In the genomic region with DNA sequence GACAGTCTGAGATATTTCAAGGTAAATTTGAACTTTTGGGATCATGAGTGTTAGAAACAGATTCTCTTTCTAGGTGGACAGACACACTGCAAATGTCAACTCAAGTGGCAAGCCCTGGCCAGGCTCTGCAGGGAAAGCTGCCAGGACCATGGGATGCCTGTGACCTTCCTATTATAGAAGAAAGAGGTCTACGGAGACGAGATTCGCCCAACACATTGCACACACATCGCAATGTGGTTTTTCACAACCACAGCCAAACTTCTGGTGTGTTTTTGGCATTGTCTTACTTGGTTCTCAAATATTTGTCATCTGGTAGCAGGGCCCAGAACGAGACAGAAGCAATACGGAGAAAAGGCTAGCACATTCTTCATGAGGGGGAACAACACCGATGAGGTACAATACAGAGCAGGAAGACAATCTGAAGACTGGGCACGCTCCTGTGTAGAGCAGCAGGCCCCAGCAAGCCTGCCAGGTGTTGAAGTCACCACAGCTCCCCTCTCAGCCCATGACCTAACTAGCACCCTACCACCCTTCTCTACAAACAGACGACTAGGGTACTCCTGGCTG, we compare ENCODE assay signal across 18 mouse cellular contexts. TPM values are rescaled to one million over a fixed set of nuclear protein-coding genes. Genes with fewer than 3 reads are reported as not detected.
DNase-seq lines count a peak whose midpoint lies in the region; ATAC-seq lines count a peak whose summit lies in the region.
"Had no signal": no experiment of that assay in that cellular context is flagged by ENCODE, and none has a peak within 500 bp of the region (broad histone marks: within the 10 kb centered on the region; RNA-seq: fewer than 3 reads in every experiment).

No protein-coding gene starts in this region.

- H3K9me3 ChIP-seq in heart, embryonic 13.5 days: no peaks in the 10 kb centered on the region
- H3K9me3 ChIP-seq: G1E; limb, embryonic 12.5 days; midbrain, embryonic 15.5 days had no signal

- WGBS in heart, embryonic 13.5 days: 73% methylated on average over 9 of the region's 9 CpGs

- H3K36me3 ChIP-seq in heart, embryonic 13.5 days: peaks cover 56% of the 10 kb centered on the region
- H3K36me3 ChIP-seq: midbrain, embryonic 15.5 days had no signal

- H3K4me1 ChIP-seq in heart, embryonic 13.5 days: peaks cover 42% of the 10 kb centered on the region
- H3K4me1 ChIP-seq: forebrain, embryonic 12.5 days; limb, embryonic 12.5 days; midbrain, embryonic 15.5 days had no signal

- H3K4me2 ChIP-seq in heart, embryonic 13.5 days: no peak overlapping the region
- H3K4me2 ChIP-seq: forebrain, embryonic 12.5 days; hindbrain, embryonic 14.5 days; limb, embryonic 12.5 days; midbrain, embryonic 15.5 days had no signal

- no peaks in the 10 kb centered on the region for H3K27me3 ChIP-seq in heart, embryonic 13.5 days (replicated peaks)
- H3K27me3 ChIP-seq: forebrain, embryonic 12.5 days; limb, embryonic 12.5 days; megakaryocyte, embryonic 14.5 days; midbrain, embryonic 15.5 days had no signal

- no peak overlapping the region for H3K9ac ChIP-seq in heart, embryonic 13.5 days
- H3K9ac ChIP-seq: forebrain, embryonic 12.5 days; hindbrain, embryonic 14.5 days; limb, embryonic 12.5 days; liver, embryonic 14.5 days; midbrain, embryonic 15.5 days had no signal

- peak; percentile 33 to 48 for DNase-seq in cerebellum, postnatal 36 days
- DNase-seq in cerebellum, postnatal 4 days (ENCODE audit: low spot score in 2 of 2): no peak
- DNase-seq in lung, postnatal 36 days: peak; percentile 26
- no peak for DNase-seq in lung, postnatal 4 days
- peak; percentile 78 for DNase-seq in heart, postnatal 4 days
- no peak for DNase-seq in left cerebral cortex, postnatal 36 days (ENCODE audit: low spot score in 2 of 2)

- ATAC-seq in heart, embryonic 13.5 days (ENCODE audit: extremely low read depth, insufficient number of reproducible peaks, low FRiP score, low TSS enrichment): no peak
- ATAC-seq in megakaryocyte progenitor cell, adult 5-6 weeks (replicated peaks; ENCODE audit: poor library complexity): no peak
- ATAC-seq: intestine, postnatal 0 days; midbrain, embryonic 15.5 days had no signal

- H3K4me3 ChIP-seq in heart, embryonic 13.5 days: no peak overlapping the region
- H3K4me3 ChIP-seq: forebrain, embryonic 12.5 days; left cerebral cortex, adult 2 months; limb, embryonic 12.5 days; megakaryocyte, embryonic 14.5 days; midbrain, embryonic 15.5 days had no signal

- intact Hi-C loops in left cerebral cortex, postnatal 36 days (cut with DNase I): no loop called here

- peak overlapping the region; percentile 50 for H3K27ac ChIP-seq in heart, embryonic 13.5 days (replicated peaks)
- H3K27ac ChIP-seq: forebrain, embryonic 12.5 days; hindbrain, embryonic 14.5 days; kidney, postnatal 0 days; left cerebral cortex, adult 2 months; limb, embryonic 12.5 days; liver, embryonic 14.5 days; midbrain, embryonic 15.5 days had no signal

RNA-seq across cellular contexts. Expression of a gene that starts 26.1 kb away (rescaled TPM):
- 28.9 and 36.2 TPM in 2 replicates for polyA plus RNA-seq in heart, embryonic 13.5 days (2015; fragmentation: Nextera tagmentation; extraction: Ambion mirVana)
- 10 to 100 TPM; 86.8 to 96.6 TPM for total RNA-seq in heart, postnatal 4 days (2021)
- 40.9 and 44.3 TPM in 2 replicates for total RNA-seq in megakaryocyte progenitor cell, adult 5-6 weeks (2015)
- 39.7 and 54.4 TPM in 2 replicates for total RNA-seq in megakaryocyte progenitor cell, adult 5-6 weeks (2017)
- total RNA-seq in left cerebral cortex, postnatal 36 days (2021): 1 to 10 TPM; 3.2 to 5.6 TPM

RNA-seq across cellular contexts. Expression of a gene that starts 43.0 kb away (rescaled TPM):
- 82.5 and 97.5 TPM in 2 replicates for polyA plus RNA-seq in heart, embryonic 13.5 days (2015; fragmentation: Nextera tagmentation; extraction: Ambion mirVana)
- 10 to 100 TPM; 47.0 to 47.2 TPM for total RNA-seq in heart, postnatal 4 days (2021)
- total RNA-seq in megakaryocyte progenitor cell, adult 5-6 weeks (2015): 87.5 and 108 TPM in 2 replicates
- 42.6 and 48.6 TPM in 2 replicates for total RNA-seq in megakaryocyte progenitor cell, adult 5-6 weeks (2017)
- 10 to 100 TPM; 31.4 to 32.7 TPM for total RNA-seq in left cerebral cortex, postnatal 36 days (2021)

Comparison
In these comparisons a context has a peak if more than half of its experiments do, and no peak if none do; other contexts are left out.
1. DNase-seq: peak in cerebellum, postnatal 36 days (2 of 2), lung, postnatal 36 days (single experiment) and heart, postnatal 4 days (single experiment); none in cerebellum, postnatal 4 days (0 of 2), lung, postnatal 4 days (0 of 2) and left cerebral cortex, postnatal 36 days (0 of 2).
2. RNA of a gene that starts 26.1 kb away (total RNA-seq): 86.8 to 96.6 TPM in heart, postnatal 4 days and 39.7 to 54.4 TPM in megakaryocyte progenitor cell, adult 5-6 weeks; 3.2 to 5.6 TPM in left cerebral cortex, postnatal 36 days; every median in the first group is over 4 times any median in the second.